Mouse (Mus musculus) stomach, embryonic 14.5 days (tissue): ENCODE measurements around the gene Erich4. TPM values are rescaled to one million over a fixed set of nuclear protein-coding genes. Genes with fewer than 3 reads are reported as not detected.

ENCODE experiments used
- ATAC-seq: fragments of 200-750 bp; cut with Nextera tagmentation; 2 replicates; pipeline ENCODE4 v1.8.0; 2017; ENCODE audit warnings: low read depth, moderate TSS enrichment; ENCODE audit not compliant: insufficient number of reproducible peaks, insufficient read depth, low FRiP score
- H3K27ac ChIP-seq: fragments of 300-500 bp; sonication (generic); 2 replicates; pipeline ENCODE4 v1.5.1; 2014; ENCODE audit warnings: mild to moderate bottlenecking, low read length, moderate library complexity, mixed read lengths
- H3K27me3 ChIP-seq: fragments of 300-500 bp; sonication (generic); 2 replicates; pipeline ENCODE4 v1.6.1; 2014; ENCODE audit warnings: low read length, control low read depth, mixed read lengths; ENCODE audit not compliant: control insufficient read depth, insufficient read depth
- H3K36me3 ChIP-seq: fragments of 300-500 bp; sonication (generic); 2 replicates; pipeline ENCODE4 v1.6.1; 2014; ENCODE audit warnings: mild to moderate bottlenecking, control low read depth, low read length, moderate library complexity, mixed read lengths; ENCODE audit not compliant: control insufficient read depth, insufficient read depth
- H3K4me1 ChIP-seq: fragments of 300-500 bp; sonication (generic); 2 replicates; pipeline ENCODE4 v1.6.1; 2014; ENCODE audit warnings: low read length, control low read depth, mixed read lengths; ENCODE audit not compliant: control insufficient read depth, insufficient read depth
- H3K4me2 ChIP-seq: fragments of 300-500 bp; sonication (generic); replicated peaks from 2 replicates; pipeline ENCODE4 v1.6.1; 2014; ENCODE audit warnings: low read depth, low read length, control low read depth
- H3K4me3 ChIP-seq: fragments of 300-500 bp; sonication (generic); 2 replicates; pipeline ENCODE4 v1.5.1; 2014; ENCODE audit warnings: low read depth, low read length, control low read depth
- H3K9ac ChIP-seq: fragments of 300-500 bp; sonication (generic); replicated peaks from 2 replicates; pipeline ENCODE4 v1.6.1; 2014; ENCODE audit warnings: low read depth, mild to moderate bottlenecking, control low read depth, low read length, moderate library complexity, mixed read lengths
- H3K9me3 ChIP-seq: fragments of 300-500 bp; sonication (generic); 2 replicates; pipeline ENCODE4 v1.6.1; 2016; ENCODE audit warnings: low read depth, low read length, control low read depth; ENCODE audit not compliant: control insufficient read depth
- whole genome bisulfite sequencing: fragments of 180-500 bp; shearing (Covaris S2); extraction: QIAGEN DNeasy Blood & Tissue Kit; methylation state at CpG from one replicate; pipeline ENCODE4 v1.1.7; 2014; 5-methylcytosine and 5-hydroxymethylcytosine counted together
- polyA plus RNA-seq: library from polyadenylated mRNA; unstranded; fragments of >200 nt; fragmentation: Nextera tagmentation; extraction: Ambion mirVana; gene quantifications from 2 replicates; pipeline ENCODE4 v1.2.1, GENCODE M21; 2014

Erich4 gene
- polyA plus RNA-seq, 1 experiment from 2014 or later = not detected

DNA sequence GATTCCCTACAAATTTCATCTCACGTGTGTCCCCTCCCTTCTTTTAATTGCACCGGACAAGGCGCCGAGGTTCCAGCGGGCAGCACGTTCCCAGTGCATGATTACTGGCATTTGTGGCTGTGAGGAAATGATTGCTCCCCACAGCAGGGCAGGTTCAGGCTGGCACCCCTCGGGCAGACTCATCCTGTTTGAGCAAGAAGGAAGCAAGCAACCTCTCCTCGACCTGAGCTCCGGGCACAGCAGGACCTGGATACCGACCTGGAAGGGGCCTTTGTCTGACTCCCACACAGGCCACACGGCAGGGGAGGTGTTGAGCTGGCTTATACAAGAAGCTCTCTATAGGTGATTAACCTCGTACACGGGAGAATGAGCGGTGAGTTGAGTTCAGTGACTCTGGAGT lies 29.4 kb upstream of the Erich4 start:
- ATAC-seq = no peak
- no peaks in the 10 kb centered on the region for H3K9me3 ChIP-seq
- WGBS = 68% methylated on average over 14 of the region's 14 CpGs
- peaks cover 4% of the 10 kb centered on the region; the same call in 1 of the 2 replicates for H3K36me3 ChIP-seq
- no peaks in the 10 kb centered on the region for H3K4me1 ChIP-seq
- no peak overlapping the region for H3K27ac ChIP-seq
- no peak overlapping the region for H3K4me2 ChIP-seq
- H3K9ac ChIP-seq = no peak overlapping the region
- no peak overlapping the region for H3K4me3 ChIP-seq
- no peaks in the 10 kb centered on the region for H3K27me3 ChIP-seq

DNA sequence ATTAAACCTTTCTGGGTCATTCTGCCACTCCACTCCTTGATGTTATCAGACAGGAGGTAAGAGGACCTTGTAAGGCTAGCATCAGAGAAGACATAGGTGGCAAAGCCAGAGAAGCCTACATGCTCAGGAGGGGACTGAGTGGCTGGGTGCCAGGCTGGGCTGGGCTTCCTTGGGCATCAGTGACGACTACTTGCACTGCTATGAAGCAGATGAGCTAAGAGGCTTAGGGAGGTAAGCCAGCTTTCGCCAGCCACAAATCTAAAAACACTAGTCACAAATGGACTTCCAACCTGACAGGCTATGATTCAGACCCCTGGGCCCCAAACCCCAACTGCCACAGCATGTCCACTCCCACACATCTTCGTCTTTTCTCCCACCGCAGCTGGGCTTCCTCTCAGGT lies 28.9 kb upstream of the Erich4 start:
- Histone ChIP-seq H3K27me3 (no peaks in the 10 kb centered on the region), H3K4me2 (no peak overlapping the region), H3K4me1 (no peaks in the 10 kb centered on the region), H3K9me3 (no peaks in the 10 kb centered on the region), H3K27ac (no peak overlapping the region), H3K9ac (no peak overlapping the region), H3K4me3 (no peak overlapping the region), H3K36me3 (peaks cover 4% of the 10 kb centered on the region; the same call in 1 of the 2 replicates)
- no peak for ATAC-seq
- WGBS = 76% methylated on average over 4 of the region's 4 CpGs

DNA sequence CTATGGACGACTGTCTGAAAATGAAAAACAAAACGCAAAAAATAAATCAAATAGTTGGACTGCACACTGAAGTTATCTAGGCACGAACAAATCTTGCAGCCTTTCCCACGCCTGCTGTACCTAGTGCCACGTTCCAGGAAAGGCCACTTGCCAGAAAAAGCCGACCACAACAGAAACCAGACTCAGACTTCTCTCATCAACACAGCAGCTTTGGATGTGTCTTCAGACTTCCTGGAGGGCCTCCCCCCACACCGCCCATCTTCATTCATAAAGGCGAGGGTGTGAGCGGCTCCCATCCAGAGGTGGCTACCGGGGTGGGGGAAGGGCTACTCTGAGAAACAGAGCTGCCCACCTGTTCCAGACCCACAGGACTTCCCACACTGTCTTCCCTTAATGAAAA lies 28.4 kb upstream of the Erich4 start:
- no peak overlapping the region for H3K27ac ChIP-seq
- no peak overlapping the region for H3K4me2 ChIP-seq
- no peak for ATAC-seq
- H3K9ac ChIP-seq = no peak overlapping the region
- peaks cover 4% of the 10 kb centered on the region; the same call in 1 of the 2 replicates for H3K36me3 ChIP-seq
- H3K4me3 ChIP-seq = no peak overlapping the region
- no peaks in the 10 kb centered on the region for H3K27me3 ChIP-seq
- H3K4me1 ChIP-seq = no peaks in the 10 kb centered on the region
- no peaks in the 10 kb centered on the region for H3K9me3 ChIP-seq
- WGBS = 77% methylated on average over 10 of the region's 10 CpGs

DNA sequence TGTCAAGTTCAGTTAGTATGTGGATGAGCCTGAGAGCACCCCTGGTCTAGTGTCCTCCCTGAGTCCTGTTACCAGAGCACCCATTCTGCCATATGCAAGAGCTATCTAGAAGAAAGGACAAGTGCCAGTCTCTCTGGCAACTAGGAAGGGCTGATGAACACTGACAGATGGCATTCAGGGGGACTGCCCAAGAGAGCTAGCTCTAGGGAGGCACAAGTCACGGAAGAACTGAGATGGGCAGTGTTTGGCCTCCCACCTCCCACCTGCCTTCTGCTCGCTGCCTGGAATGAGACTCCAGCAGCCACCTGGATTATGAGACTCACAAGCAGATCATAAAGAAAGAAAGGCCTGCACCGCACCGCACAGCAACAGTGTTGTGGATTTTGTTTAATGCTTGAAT lies 24.1 kb upstream of the Erich4 start:
- H3K4me2 ChIP-seq = no peak overlapping the region
- H3K27ac ChIP-seq = no peak overlapping the region
- WGBS = 94% methylated on average over 4 of the region's 4 CpGs
- peaks cover 14% of the 10 kb centered on the region; the same call in 1 of the 2 replicates for H3K36me3 ChIP-seq
- no peaks in the 10 kb centered on the region for H3K27me3 ChIP-seq
- ATAC-seq = no peak
- H3K4me3 ChIP-seq = no peak overlapping the region
- H3K9me3 ChIP-seq = no peaks in the 10 kb centered on the region
- H3K9ac ChIP-seq = no peak overlapping the region
- H3K4me1 ChIP-seq = no peaks in the 10 kb centered on the region

DNA sequence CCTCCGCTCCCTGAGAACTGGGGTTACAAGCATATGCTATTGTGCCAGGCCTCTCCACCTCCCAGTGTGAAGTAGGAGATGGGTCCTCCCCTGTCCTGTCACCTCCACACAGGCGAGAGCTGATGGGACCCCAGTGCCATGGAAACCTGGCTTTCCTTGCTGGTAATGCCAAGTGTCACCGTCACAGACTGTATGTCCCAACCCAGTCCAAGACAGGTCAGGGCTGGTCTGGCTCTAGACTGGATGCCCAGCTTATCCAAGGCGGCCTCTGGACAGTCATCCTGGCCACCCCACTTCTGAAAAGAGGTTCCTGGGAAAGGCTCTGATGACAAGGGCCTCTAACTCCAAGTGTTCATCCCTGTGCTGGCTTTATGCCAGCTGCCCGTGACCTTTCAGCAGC lies 21.4 kb upstream of the Erich4 start:
- Histone ChIP-seq H3K9ac (no peak overlapping the region), H3K4me3 (no peak overlapping the region), H3K4me2 (no peak overlapping the region), H3K27me3 (no peaks in the 10 kb centered on the region), H3K4me1 (no peaks in the 10 kb centered on the region), H3K36me3 (peaks cover 14% of the 10 kb centered on the region; the same call in 1 of the 2 replicates), H3K9me3 (no peaks in the 10 kb centered on the region), H3K27ac (no peak overlapping the region)
- no peak for ATAC-seq
- WGBS = 83% methylated on average over 5 of the region's 5 CpGs

DNA sequence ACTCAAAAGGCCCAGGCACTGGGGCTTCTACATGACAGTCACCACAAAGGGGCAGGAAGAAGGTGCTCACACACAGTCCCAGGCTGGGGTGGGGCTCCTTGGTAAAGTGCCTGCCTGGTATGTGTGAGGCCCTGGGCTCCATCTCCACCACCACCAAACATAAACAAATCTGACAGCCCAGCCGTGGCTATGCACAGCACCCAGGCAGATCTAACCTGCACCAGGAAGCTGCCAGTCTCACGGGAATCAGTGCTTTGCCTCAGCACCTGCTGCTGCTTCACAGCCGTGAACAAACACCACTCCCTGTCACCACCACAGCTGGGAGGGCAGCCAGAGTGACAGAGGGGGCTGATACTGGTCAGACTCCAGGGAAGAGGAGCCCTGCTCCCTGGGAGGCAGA lies 20.7 kb upstream of the Erich4 start:
- peaks cover 10% of the 10 kb centered on the region; the same call in 1 of the 2 replicates for H3K36me3 ChIP-seq
- no peak for ATAC-seq
- no peak overlapping the region for H3K4me3 ChIP-seq
- H3K4me2 ChIP-seq = no peak overlapping the region
- no peaks in the 10 kb centered on the region for H3K27me3 ChIP-seq
- 32% methylated on average over 3 of the region's 3 CpGs for WGBS
- no peak overlapping the region for H3K27ac ChIP-seq
- H3K9ac ChIP-seq = no peak overlapping the region
- H3K9me3 ChIP-seq = no peaks in the 10 kb centered on the region
- H3K4me1 ChIP-seq = no peaks in the 10 kb centered on the region

DNA sequence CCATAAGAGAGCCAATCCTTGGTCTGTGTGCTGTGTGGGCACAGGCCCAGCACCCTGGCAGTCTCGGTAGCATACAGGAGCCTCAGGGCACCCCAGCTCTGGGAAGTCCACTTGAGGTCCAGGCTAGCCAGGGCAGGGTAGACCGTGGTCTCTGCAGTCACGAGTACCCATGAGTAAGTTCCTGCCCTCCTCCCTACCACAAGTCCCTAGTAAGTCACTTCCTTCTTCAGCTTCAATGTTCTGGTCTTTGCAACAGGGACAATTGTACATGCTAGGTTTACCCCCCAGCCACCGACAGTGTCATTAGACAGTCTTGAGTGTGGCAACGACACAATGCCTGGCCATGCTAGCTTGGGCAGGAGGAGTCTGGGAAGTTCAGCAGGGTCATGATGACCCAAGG lies 17.0 kb upstream of the Erich4 start:
- Histone ChIP-seq H3K9ac (no peak overlapping the region), H3K4me3 (no peak overlapping the region), H3K27me3 (no peaks in the 10 kb centered on the region), H3K27ac (no peak overlapping the region), H3K9me3 (no peaks in the 10 kb centered on the region), H3K4me2 (no peak overlapping the region), H3K4me1 (peaks cover 12% of the 10 kb centered on the region; the same call in 1 of the 2 replicates), H3K36me3 (peaks cover 16% of the 10 kb centered on the region)
- ATAC-seq = no peak
- 83% methylated on average over 5 of the region's 5 CpGs for WGBS

DNA sequence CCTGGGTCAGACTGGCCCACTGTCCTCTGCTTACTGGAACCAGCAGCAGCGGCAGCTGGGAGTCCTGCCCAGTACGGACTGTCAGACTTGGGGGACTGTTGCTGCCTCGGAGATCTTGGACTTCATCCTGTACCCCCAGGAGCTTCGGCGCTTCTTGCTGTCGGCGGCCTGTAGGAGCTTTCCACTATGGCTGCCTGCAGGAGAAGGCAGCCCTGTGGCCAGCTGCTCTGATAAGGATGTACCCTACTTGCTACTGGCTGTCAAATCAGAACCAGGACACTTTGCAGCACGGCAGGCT lies 12.6 kb upstream of the Erich4 start:
- Histone ChIP-seq H3K4me3 (peak overlapping the region; percentile 47), H3K9me3 (no peaks in the 10 kb centered on the region), H3K27me3 (no peaks in the 10 kb centered on the region), H3K4me1 (peaks cover 20% of the 10 kb centered on the region), H3K9ac (peak overlapping the region; percentile 38), H3K4me2 (peak overlapping the region; percentile 68), H3K27ac (no peak overlapping the region; the same call in 1 of the 2 replicates), H3K36me3 (peaks cover 12% of the 10 kb centered on the region)
- 54% methylated on average over 8 of the region's 8 CpGs for whole genome bisulfite sequencing
- no peak for ATAC-seq
